Mouse (Mus musculus): ENCODE results near the gene Cdhr3.
A peak's percentile ranks its signal among the peaks of the same experiment; 100 is the strongest.
"Not testable (repeated sequence)": the region's sequence is repeated elsewhere in the genome, so short reads cannot be mapped to it uniquely, and the experiment has no call there.

The Cdhr3 gene

DNA sequence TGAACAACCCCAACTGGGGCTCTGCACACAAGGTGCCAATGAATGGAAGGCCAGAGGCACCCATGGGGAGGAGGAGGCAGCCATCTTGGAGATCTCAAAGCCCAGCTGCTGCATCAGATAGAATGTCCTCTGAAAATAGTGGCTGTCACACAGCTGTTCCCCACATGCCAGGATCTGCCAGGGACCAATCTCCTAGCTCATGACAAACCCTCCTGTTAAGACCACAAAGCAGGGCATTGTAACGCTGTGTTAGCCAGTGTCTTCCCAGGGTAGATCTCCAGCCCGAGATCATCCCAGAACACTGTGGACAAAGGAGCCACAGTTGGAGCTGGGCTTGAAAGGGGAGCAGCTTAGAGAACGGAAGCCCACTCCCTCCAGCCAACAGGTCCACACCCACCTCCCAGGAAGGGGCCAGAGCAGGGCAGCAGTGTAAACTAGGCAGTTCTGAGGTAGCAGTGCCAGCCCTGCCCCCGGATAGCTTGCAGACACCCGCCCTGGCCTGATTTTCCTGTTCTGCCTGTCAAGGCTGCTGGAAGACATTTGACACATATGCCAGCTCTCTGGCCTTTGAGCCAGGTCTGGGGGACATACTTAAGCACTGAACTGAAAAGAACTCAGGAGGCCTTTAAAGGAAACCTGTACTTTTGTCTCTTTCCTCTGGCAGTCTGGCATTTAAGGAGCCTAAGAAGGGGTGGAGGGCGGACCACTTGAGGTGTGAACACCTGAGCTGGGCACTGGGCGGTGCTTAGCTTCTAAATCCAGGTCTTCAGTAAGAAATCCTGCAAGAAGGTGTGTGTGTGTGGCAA lies 84.2 kb downstream of the Cdhr3 start:
- DNase-seq (ENCODE audit: extremely low read depth, low read depth, low spot score): peak; percentile 92

- DNase-seq (ENCODE audit: extremely low read depth, low read depth, low spot score): no peak
Observed at GRCm38 (mm10) chr12:33007176-33007575, 85.5 kb downstream of the Cdhr3 start.

DNA sequence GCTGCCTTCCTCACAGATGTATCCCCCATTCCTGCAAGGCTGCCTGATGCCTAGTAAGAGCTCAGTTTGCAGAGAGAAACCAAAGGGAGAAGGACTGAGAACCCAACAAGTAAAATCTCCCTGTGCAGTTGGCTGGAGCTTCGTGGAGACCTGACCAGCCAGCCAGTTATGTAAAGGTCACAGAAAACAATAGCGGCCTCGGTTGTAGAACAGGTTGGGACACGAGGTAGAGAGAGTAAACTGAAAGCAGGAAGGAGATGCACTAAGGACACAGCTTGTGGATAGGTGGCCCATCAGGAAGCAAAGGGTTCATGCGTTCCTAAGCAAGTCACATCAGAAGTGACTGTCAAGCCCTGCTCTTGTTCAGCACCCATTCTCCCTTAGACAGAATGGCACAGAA lies 86.8 kb downstream of the Cdhr3 start:
- DNase-seq (ENCODE audit: extremely low read depth, low read depth, low spot score): no peak

DNA sequence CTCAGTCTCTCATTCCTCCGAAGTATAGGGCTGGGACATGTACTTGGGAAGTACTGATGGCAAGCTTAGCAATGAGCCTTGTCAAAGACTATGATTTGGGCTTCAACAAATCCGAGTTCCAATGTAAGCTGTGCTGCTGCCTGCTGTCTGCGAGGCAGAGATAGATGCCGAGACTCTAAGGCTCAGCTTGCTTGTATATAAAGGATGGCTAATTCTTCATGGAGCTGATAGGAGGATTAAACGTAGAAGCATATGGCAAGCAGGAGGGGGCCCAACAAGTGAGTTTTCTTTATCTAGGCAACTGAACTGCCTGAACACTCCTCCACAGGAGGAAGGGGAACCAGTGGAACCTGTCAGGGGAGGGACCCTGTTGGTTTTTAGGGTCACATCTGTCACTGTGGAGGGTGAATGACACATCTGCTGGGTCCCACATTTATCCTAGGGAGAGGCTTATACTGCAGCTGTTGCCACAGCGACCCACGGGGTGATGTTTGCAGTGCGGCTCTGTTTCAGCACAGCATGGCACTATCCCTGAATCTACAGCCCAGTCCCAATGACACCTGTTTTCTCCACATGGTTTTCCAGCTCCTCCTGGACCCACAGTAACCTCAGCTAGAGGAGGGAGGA lies 89.2 kb downstream of the Cdhr3 start:
- DNase-seq (ENCODE audit: extremely low read depth, low read depth, low spot score): no peak

GRCm38 (mm10) chr12:33000402-33000801 lies 92.3 kb downstream of the Cdhr3 start:
- no peak for DNase-seq (ENCODE audit: extremely low read depth, low read depth, low spot score)

DNA sequence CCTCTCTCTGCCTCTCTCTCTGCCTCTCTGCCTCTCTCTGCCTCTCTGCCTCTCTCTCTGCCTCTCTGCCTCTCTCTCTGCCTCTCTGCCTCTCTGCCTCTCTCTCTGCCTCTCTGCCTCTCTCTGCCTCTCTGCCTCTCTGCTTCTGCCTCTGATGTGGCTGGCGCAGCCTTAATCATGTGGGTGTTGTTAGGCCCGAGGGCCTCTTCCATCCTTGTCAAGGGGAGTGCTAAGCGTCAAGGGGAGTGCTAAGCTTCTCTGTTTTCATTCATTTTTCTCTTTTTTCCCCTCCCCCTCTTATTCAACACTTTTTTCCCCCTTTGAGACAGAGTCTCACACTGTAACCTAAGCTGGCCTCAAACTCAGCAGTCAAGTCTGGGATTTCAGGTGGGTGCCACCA lies 92.9 kb downstream of the Cdhr3 start:
- DNase-seq (ENCODE audit: extremely low read depth, low read depth, low spot score): not testable (repeated sequence)

GRCm38 (mm10) chr12:32998766-32999165 lies 93.9 kb downstream of the Cdhr3 start:
- DNase-seq (ENCODE audit: extremely low read depth, low read depth, low spot score): no peak

DNA sequence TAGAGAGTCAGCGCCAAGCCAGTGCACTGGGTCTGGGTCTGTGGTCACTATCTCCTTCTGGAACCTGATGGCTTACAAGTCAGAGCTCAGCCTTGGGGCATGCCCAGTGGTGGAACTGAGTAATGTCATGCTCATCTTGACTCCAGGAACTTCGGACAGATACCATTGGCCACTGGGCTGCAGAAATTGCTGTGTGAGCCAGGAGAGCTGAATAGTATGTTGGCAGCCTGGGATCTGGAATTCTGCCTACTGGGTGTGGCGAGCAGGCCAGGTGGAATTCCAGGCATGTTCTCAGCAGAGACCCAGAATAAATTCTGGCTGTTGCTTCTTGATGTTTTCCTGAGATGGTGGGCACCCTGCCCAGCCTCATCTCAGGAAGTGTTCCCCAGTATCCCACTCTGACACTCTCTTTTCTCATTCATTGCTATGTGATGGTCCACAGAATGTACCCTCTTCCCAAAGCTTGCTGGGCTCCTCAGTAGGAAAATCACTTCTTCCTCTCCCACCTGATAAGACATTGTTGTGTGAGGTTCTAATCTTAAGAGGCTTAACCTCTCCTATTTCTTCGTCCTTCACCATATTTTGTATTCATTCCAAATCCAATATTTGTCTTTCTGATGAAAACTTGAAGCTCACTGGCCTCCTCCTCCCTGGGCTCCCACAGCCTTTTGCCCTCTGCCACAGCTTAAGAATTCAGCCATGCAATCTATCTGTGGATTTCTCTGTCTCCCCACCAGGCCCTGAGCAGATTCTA lies 97.4 kb downstream of the Cdhr3 start:
- no peak for DNase-seq (ENCODE audit: extremely low read depth, low read depth, low spot score)

- no peak for DNase-seq (ENCODE audit: extremely low read depth, low read depth, low spot score)
Observed at GRCm38 (mm10) chr12:32994081-32994480, 98.6 kb downstream of the Cdhr3 start.

DNA sequence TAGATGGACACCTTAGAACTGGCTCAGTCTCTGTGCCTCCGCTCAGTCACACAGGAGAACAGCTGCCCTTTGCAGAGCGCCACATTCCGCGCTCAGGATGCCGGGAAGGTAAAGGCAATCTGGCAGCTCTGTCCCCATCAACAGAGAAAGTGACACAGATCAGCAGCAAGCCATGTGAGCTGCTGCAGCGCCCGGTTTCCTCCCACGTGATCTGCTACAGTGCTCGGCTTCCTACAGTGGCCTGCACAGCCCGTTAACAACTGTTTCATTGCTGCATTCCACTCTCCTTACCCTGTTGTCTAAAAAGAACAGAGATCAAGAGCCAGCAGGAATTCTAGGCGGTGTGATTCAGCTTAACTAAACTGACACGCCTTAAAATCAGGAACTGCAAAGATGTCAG lies 102.9 kb downstream of the Cdhr3 start:
- no peak for DNase-seq (ENCODE audit: extremely low read depth, low read depth, low spot score)

GRCm38 (mm10) chr12:32986284-32986683 lies 106.4 kb downstream of the Cdhr3 start:
- no peak for DNase-seq (ENCODE audit: extremely low read depth, low read depth, low spot score)
